Mouse (Mus musculus): ENCODE measurements around the gene Mapk10. TPM values are rescaled to one million over a fixed set of nuclear protein-coding genes. Genes with fewer than 3 reads are reported as not detected.

Mapk10 gene
- polyA plus RNA-seq, 2 experiments from 2014 or later: not detected

Other genes with a start within 250 kb of the Mapk10 start
- 10 to 100 TPM; 22.5 to 26.9 TPM for gene Ptpn13, start 213.9 kb upstream of the Mapk10 start, polyA plus RNA-seq (2017; shearing (Covaris generic))

All from CD4-positive, CD25-positive, alpha-beta regulatory T cell, adult 4 months (primary cell).